Mouse (Mus musculus) adrenal gland, postnatal 36 days (tissue): ENCODE results near the gene Eef1a2. TPM values are rescaled to one million over a fixed set of nuclear protein-coding genes. Genes with fewer than 3 reads are reported as not detected.

Experiments
- total RNA-seq, 2 experiments: library from RNA; stranded (reverse); gene quantifications; 2 replicates each; pipeline ENCODE4 v1.2.3; 2021

Gene Eef1a2
- total RNA-seq, 2 experiments from 2014 or later, result 33.0 to 40.3 TPM

Other genes starting within 250 kb of the Eef1a2 start
- gene Ythdf1, start 236.1 kb downstream of the Eef1a2 start, total RNA-seq, result 10 to 100 TPM; 51.7 to 52.4 TPM
- not detected for gene Birc7, start 228.0 kb downstream of the Eef1a2 start, total RNA-seq
- gene Nkain4, start 202.3 kb downstream of the Eef1a2 start, total RNA-seq, result 1 to 10 TPM; 4.6 to 5.8 TPM
- 10 to 100 TPM; 42.4 to 58.8 TPM for gene Arfgap1, start 189.8 kb downstream of the Eef1a2 start, total RNA-seq
- gene Col20a1, start 170.5 kb downstream of the Eef1a2 start, total RNA-seq, result 1 to 10 TPM; 1.7 to 4.3 TPM
- 10 to 100 TPM in 1 of 2 experiments, 1 to 10 TPM in 1; 5.1 to 20.0 TPM for gene Chrna4, start 113.5 kb downstream of the Eef1a2 start, total RNA-seq
- 1 to 10 TPM; 3.2 to 4.4 TPM for gene Kcnq2, start 21.7 kb downstream of the Eef1a2 start, total RNA-seq
- gene Ppdpf, start 30.2 kb upstream of the Eef1a2 start, total RNA-seq, result 10 to 100 TPM; 76.6 to 81.8 TPM
- not detected for gene Ptk6, start 45.8 kb upstream of the Eef1a2 start, total RNA-seq
- under 1 TPM; 0.53 to 0.66 TPM for gene Srms, start 56.2 kb upstream of the Eef1a2 start, total RNA-seq
- not detected for gene Fndc11, start 63.0 kb upstream of the Eef1a2 start, total RNA-seq
- gene Helz2, start 85.0 kb upstream of the Eef1a2 start, total RNA-seq, result 10 to 100 TPM; 19.3 to 28.7 TPM
- gene Gmeb2, start 131.0 kb upstream of the Eef1a2 start, total RNA-seq, result 10 to 100 TPM; 14.5 to 22.0 TPM
- gene Stmn3, start 157.5 kb upstream of the Eef1a2 start, total RNA-seq, result 10 to 100 TPM; 10.3 to 11.7 TPM
- 10 to 100 TPM; 26.5 to 32.1 TPM for gene Rtel1, start 162.7 kb upstream of the Eef1a2 start, total RNA-seq
- 10 to 100 TPM; 34.8 to 47.3 TPM for gene Zgpat, start 207.9 kb upstream of the Eef1a2 start, total RNA-seq
- gene Arfrp1, start 208.4 kb upstream of the Eef1a2 start, total RNA-seq, result 10 to 100 TPM; 38.9 to 45.5 TPM
- 10 to 100 TPM; 13.4 to 18.1 TPM for gene Lime1, start 223.1 kb upstream of the Eef1a2 start, total RNA-seq